Mouse (Mus musculus) myocyte (in vitro differentiated cells): ENCODE measurements at regions not wholly inside any gene's neighbourhood (a gene's known extent, or its start where the extent isn't known, plus 50 kb on each side); places are given as distances from the start of the nearest gene placed in this dataset.
A peak's percentile ranks its signal among the peaks of the same experiment; 100 is the strongest.

Experiments
- H3K27me3 ChIP-seq: one replicate; pipeline ENCODE4 v1.6.1; 2011; ENCODE audit not compliant: control insufficient read depth, insufficient read depth, insufficient read length
- H3K36me3 ChIP-seq: one replicate; pipeline ENCODE4 v1.6.1; 2011; ENCODE audit not compliant: control insufficient read depth, insufficient read depth
- H3K4me2 ChIP-seq: one replicate; pipeline ENCODE4 v1.6.1; 2011; ENCODE audit warnings: low read depth, control low read depth
- H3K4me3 ChIP-seq: one replicate; pipeline ENCODE4 v1.5.1; 2011; ENCODE audit warnings: mild to moderate bottlenecking, control low read depth, moderate library complexity
- H3K79me2 ChIP-seq: one replicate; pipeline ENCODE4 v1.6.1; 2011; ENCODE audit not compliant: control insufficient read depth, insufficient read depth
- H3ac ChIP-seq: one replicate; pipeline ENCODE4 v1.6.1; 2011; ENCODE audit not compliant: control insufficient read depth, insufficient read length
- CEBPB ChIP-seq: IDR thresholded peaks from 2 replicates; pipeline ENCODE4 v1.6.1; 2011; ENCODE audit warnings: mild to moderate bottlenecking, moderate library complexity; ENCODE audit not compliant: poor library complexity, insufficient read depth, severe bottlenecking
- E2F4 ChIP-seq: IDR thresholded peaks from one replicate; pipeline ENCODE4 v1.6.1; 2011; ENCODE audit warnings: mild to moderate bottlenecking, control low read depth, moderate library complexity; ENCODE audit not compliant: insufficient read depth
- MAX ChIP-seq: IDR thresholded peaks from one replicate; pipeline ENCODE4 v1.6.1; 2011; ENCODE audit warnings: low read depth, mild to moderate bottlenecking, control low read depth
- MYOD1 ChIP-seq, 3 experiments: IDR thresholded peaks; one replicate each; pipeline ENCODE4 v1.6.1; 2011; ENCODE audit warnings: control low read depth in 2 of 3, low read depth in 2 of 3, mild to moderate bottlenecking in 2 of 3, moderate library complexity in 1 of 3; ENCODE audit not compliant: insufficient read length in 2 of 3, control insufficient read depth in 1 of 3
- MYOG ChIP-seq, 3 experiments: IDR thresholded peaks; one replicate each; pipeline ENCODE4 v1.6.1; 2011; ENCODE audit warnings: control low read depth in 2 of 3, low read depth in 2 of 3, mild to moderate bottlenecking in 2 of 3; ENCODE audit not compliant: insufficient read length in 2 of 3, control insufficient read depth in 1 of 3, insufficient read depth in 1 of 3
- POLR2A ChIP-seq: IDR thresholded peaks from one replicate; pipeline ENCODE4 v1.6.1; 2011; ENCODE audit warnings: low read depth, mild to moderate bottlenecking, control low read depth, moderate library complexity; ENCODE audit not compliant: insufficient read length
- POLR2AphosphoS2 ChIP-seq: IDR thresholded peaks from one replicate; pipeline ENCODE4 v1.6.1; 2011; ENCODE audit warnings: low read depth, control low read depth; ENCODE audit not compliant: insufficient read length
- REST ChIP-seq: IDR thresholded peaks from one replicate; pipeline ENCODE4 v1.6.1; 2011; ENCODE audit warnings: mild to moderate bottlenecking, control low read depth, moderate library complexity; ENCODE audit not compliant: insufficient read depth, insufficient read length
- SRF ChIP-seq: IDR thresholded peaks from one replicate; pipeline ENCODE4 v1.6.1; 2011; ENCODE audit warnings: low read depth; ENCODE audit not compliant: control insufficient read depth, insufficient read length
- TCF12 ChIP-seq: IDR thresholded peaks from one replicate; pipeline ENCODE4 v1.6.1; 2011; ENCODE audit warnings: mild to moderate bottlenecking, control low read depth; ENCODE audit not compliant: poor library complexity, insufficient read depth, severe bottlenecking
- TCF3 ChIP-seq: IDR thresholded peaks from one replicate; pipeline ENCODE4 v1.6.1; 2011; ENCODE audit warnings: low read depth, control low read depth; ENCODE audit not compliant: insufficient read length
- USF1 ChIP-seq: IDR thresholded peaks from one replicate; pipeline ENCODE4 v1.6.1; 2011; ENCODE audit warnings: low read depth, mild to moderate bottlenecking, control low read depth, moderate library complexity

GRCm38 (mm10) chr14:19665756-19666155, 63.4 kb upstream of the Gm5458 start:
- Histone ChIP-seq H3K36me3 (no peaks in the 10 kb centered on the region), H3ac (no peak overlapping the region), H3K79me2 (no peaks in the 10 kb centered on the region), H3K27me3 (no peaks in the 10 kb centered on the region), H3K4me2 (no peak overlapping the region), H3K4me3 (no peak overlapping the region)
- TF ChIP-seq TCF12 (no peak), USF1 (no peak), REST (no peak), TCF3 (no peak), MYOG (IDR thresholded peaks at IDR 0.05; ENCODE audit: control insufficient read depth in 1 of 3, insufficient read depth in 1 of 3, insufficient read length in 2 of 3, low read depth in 2 of 3) (no peak), CEBPB (no peak), SRF (peak; percentile 49)

GRCm38 (mm10) chr14:19674046-19674445, 71.7 kb upstream of the Gm5458 start:
- Histone ChIP-seq H3K27me3 (no peaks in the 10 kb centered on the region), H3K4me3 (no peak overlapping the region), H3K4me2 (no peak overlapping the region), H3K79me2 (no peaks in the 10 kb centered on the region), H3ac (no peak overlapping the region), H3K36me3 (no peaks in the 10 kb centered on the region)
- TF ChIP-seq MYOG (IDR thresholded peaks at IDR 0.05; ENCODE audit: control insufficient read depth in 1 of 3, insufficient read depth in 1 of 3, insufficient read length in 2 of 3, low read depth in 2 of 3), result no peak
- no peak for TF ChIP-seq MAX
- TF ChIP-seq POLR2AphosphoS2, result no peak
- no peak for TF ChIP-seq POLR2A
- no peak for TF ChIP-seq MYOD1 (IDR thresholded peaks at IDR 0.05; ENCODE audit: control insufficient read depth in 1 of 3, insufficient read length in 2 of 3, low read depth in 2 of 3)
- no peak for TF ChIP-seq SRF
- TF ChIP-seq USF1, result no peak
- TF ChIP-seq CEBPB, result no peak

GRCm38 (mm10) chr14:19688426-19688825, 62.6 kb upstream of the Nid2 start:
- Histone ChIP-seq H3K4me2 (no peak overlapping the region), H3K36me3 (no peaks in the 10 kb centered on the region), H3K4me3 (no peak overlapping the region), H3ac (no peak overlapping the region), H3K79me2 (no peaks in the 10 kb centered on the region), H3K27me3 (peaks cover 6% of the 10 kb centered on the region)
- TF ChIP-seq REST, result no peak

- Histone ChIP-seq H3ac (no peak overlapping the region), H3K36me3 (no peaks in the 10 kb centered on the region), H3K4me3 (no peak overlapping the region), H3K27me3 (peaks cover 5% of the 10 kb centered on the region), H3K4me2 (no peak overlapping the region), H3K79me2 (no peaks in the 10 kb centered on the region)
- no peak for TF ChIP-seq USF1
- TF ChIP-seq POLR2AphosphoS2, result no peak
- TF ChIP-seq MYOG (IDR thresholded peaks at IDR 0.05; ENCODE audit: control insufficient read depth in 1 of 3, insufficient read depth in 1 of 3, insufficient read length in 2 of 3, low read depth in 2 of 3), result no peak
- no peak for TF ChIP-seq E2F4
- no peak for TF ChIP-seq TCF3
- no peak for TF ChIP-seq REST
- TF ChIP-seq MAX, result no peak
- TF ChIP-seq MYOD1 (IDR thresholded peaks at IDR 0.05; ENCODE audit: control insufficient read depth in 1 of 3, insufficient read length in 2 of 3, low read depth in 2 of 3), result no peak
Observed at GRCm38 (mm10) chr14:19693606-19694005, 57.5 kb upstream of the Nid2 start.

GRCm38 (mm10) chr14:19694289-19694688, 56.8 kb upstream of the Nid2 start:
- Histone ChIP-seq H3ac (no peak overlapping the region), H3K4me3 (no peak overlapping the region), H3K79me2 (no peaks in the 10 kb centered on the region), H3K27me3 (peaks cover 5% of the 10 kb centered on the region), H3K4me2 (no peak overlapping the region), H3K36me3 (no peaks in the 10 kb centered on the region)
- TF ChIP-seq E2F4 (no peak), SRF (no peak), REST (no peak), POLR2AphosphoS2 (no peak), TCF12 (no peak), TCF3 (no peak), MYOG (IDR thresholded peaks at IDR 0.05; ENCODE audit: control insufficient read depth in 1 of 3, insufficient read depth in 1 of 3, insufficient read length in 2 of 3, low read depth in 2 of 3) (no peak), USF1 (no peak), POLR2A (no peak), MAX (no peak), CEBPB (no peak), MYOD1 (IDR thresholded peaks at IDR 0.05; ENCODE audit: control insufficient read depth in 1 of 3, insufficient read length in 2 of 3, low read depth in 2 of 3) (no peak)

GRCm38 (mm10) chr14:19699497-19699896, 51.6 kb upstream of the Nid2 start:
- TF ChIP-seq MYOD1 (IDR thresholded peaks at IDR 0.05; ENCODE audit: control insufficient read depth in 1 of 3, insufficient read length in 2 of 3, low read depth in 2 of 3) (no peak), POLR2AphosphoS2 (no peak)
- no peaks in the 10 kb centered on the region for H3K36me3 ChIP-seq
- no peak overlapping the region for H3ac ChIP-seq
- H3K27me3 ChIP-seq, result peaks cover 10% of the 10 kb centered on the region
- no peaks in the 10 kb centered on the region for H3K79me2 ChIP-seq
- H3K4me2 ChIP-seq, result no peak overlapping the region
- no peak overlapping the region for H3K4me3 ChIP-seq
